Mouse (Mus musculus): ENCODE measurements around the gene Bcl2a1d. TPM values are rescaled to one million over a fixed set of nuclear protein-coding genes. Genes with fewer than 3 reads are reported as not detected.
"Not testable (repeated sequence)": the region's sequence is repeated elsewhere in the genome, so short reads cannot be mapped to it uniquely, and the experiment has no call there.

The Bcl2a1d gene
- total and polyA plus RNA-seq, 3 experiments = 0.30 to 2.2 (median 0.89) TPM

DNA sequence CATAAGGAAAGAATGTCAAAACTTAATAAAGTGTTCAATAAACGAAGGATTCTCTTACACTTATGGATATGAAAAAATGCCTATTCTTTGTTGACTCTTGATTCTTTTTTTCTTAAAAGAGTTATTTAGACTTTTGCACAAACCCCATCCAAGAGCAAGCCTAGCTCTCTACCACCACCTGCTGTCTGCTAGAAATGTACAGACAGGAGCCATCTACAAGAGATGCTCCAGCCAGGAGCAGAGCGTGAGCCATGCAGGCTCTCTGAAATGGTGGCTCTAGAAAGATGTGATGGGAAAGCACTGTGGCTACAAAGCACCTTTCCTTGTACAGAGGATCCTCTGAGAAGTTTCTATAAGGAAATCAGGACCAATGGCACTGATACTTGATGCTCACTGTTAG is 33.0 kb downstream of the Bcl2a1d start:
- not testable (repeated sequence) for DNase-seq

DNA sequence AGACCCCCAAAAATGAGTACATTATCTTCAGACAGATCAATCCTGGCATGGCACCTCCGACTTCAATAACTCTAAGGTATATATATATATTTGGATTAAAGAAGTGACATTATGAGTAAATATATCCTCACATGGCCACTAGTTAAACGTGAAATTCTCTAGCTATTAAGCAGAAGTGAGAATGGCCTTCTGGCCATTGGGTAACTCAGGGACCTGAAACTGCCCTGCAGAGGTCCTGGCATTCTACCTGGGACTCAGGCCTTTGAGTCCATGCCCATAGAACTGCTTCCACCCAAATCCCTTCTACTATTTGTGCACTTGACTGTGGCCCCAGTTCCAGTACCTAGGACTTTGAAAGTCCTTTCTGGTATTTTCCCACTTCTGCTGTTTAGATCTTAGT is 40.4 kb downstream of the Bcl2a1d start:
- DNase-seq = not testable (repeated sequence)

DNA sequence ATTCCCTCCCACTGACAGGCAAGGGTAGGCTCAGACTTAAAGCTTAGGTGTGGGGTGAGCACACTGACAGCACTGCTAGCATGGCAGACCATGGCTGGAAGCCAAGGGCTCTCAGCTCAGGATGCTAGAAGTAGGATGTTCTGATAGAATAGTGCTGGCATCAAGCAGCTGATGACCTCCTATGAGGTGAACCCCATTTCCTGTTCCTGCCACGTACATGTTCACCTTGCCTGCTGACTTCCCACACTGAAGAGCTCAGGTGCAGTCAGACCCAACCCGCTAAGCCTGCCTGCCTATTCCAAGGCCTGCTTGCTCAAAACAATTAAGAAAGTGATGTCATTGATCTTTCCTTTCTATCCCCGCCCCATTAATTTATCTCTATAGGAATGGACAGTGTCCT is 42.3 kb downstream of the Bcl2a1d start:
- not testable (repeated sequence) for DNase-seq

DNA sequence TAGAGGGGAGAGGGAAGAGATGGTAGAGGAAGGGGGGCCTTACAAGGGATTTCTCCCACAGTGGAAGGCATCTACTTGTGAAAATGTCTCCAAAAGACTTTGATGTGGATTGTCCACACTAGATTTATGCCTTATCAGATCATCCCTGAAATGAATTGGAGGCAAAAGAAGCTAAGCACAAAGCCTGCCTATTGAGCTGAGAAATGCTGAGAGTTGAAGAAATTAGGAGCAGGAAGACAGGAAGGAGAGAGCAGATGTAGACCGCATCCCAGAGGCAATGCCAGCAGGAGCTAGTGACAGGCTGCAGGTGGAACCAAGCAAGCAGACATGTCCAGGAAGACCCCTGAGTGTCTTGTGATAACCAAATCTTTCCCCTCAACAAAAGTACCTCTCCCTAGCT is 45.0 kb downstream of the Bcl2a1d start:
- DNase-seq = not testable (repeated sequence)

Other genes starting within 250 kb of the Bcl2a1d start
- 10 to 100 TPM; 67.6 to 69.1 TPM for gene Syncrip, start 249.3 kb downstream of the Bcl2a1d start, total RNA-seq (2021)
- 3.1 and 4.5 TPM in 2 replicates for gene Syncrip, start 249.3 kb downstream of the Bcl2a1d start, polyA plus RNA-seq (2012; rRNA removed)
- 10 to 100 TPM in 1 of 2 experiments, 1 to 10 TPM in 1; 9.1 to 10.9 TPM for gene Zfp949, start 183.9 kb downstream of the Bcl2a1d start, total RNA-seq (2021)
- gene Zfp949, start 183.9 kb downstream of the Bcl2a1d start, polyA plus RNA-seq (2012; rRNA removed) = 0.95 and 1.4 TPM in 2 replicates
- under 1 TPM; 0.31 to 0.46 TPM for gene Trim43a, start 151.0 kb downstream of the Bcl2a1d start, total RNA-seq (2021)
- not detected in 2 replicates for gene Trim43a, start 151.0 kb downstream of the Bcl2a1d start, polyA plus RNA-seq (2012; rRNA removed)
- 10 to 100 TPM; 38.8 to 39.8 TPM for gene Mthfsl, start 11.6 kb downstream of the Bcl2a1d start, total RNA-seq (2021)
- gene Mthfsl, start 11.6 kb downstream of the Bcl2a1d start, polyA plus RNA-seq (2012; rRNA removed) = 4.7 and 4.9 TPM in 2 replicates
- not detected for gene Trim43c, start 107.2 kb upstream of the Bcl2a1d start, total RNA-seq (2021)
- not detected in 2 replicates for gene Trim43c, start 107.2 kb upstream of the Bcl2a1d start, polyA plus RNA-seq (2012; rRNA removed)
- gene Bcl2a1a, start 225.0 kb upstream of the Bcl2a1d start, total RNA-seq (2021) = 1 to 10 TPM in 1 of 2 experiments, under 1 TPM in 1; 0.86 to 1.1 TPM
- 0.23 and 0.43 TPM in 2 replicates for gene Bcl2a1a, start 225.0 kb upstream of the Bcl2a1d start, polyA plus RNA-seq (2012; rRNA removed)

Data from adrenal gland, adult 2 months (tissue).